Mouse (Mus musculus): Measurements from ENCODE around the gene Ednrb.

DNA sequence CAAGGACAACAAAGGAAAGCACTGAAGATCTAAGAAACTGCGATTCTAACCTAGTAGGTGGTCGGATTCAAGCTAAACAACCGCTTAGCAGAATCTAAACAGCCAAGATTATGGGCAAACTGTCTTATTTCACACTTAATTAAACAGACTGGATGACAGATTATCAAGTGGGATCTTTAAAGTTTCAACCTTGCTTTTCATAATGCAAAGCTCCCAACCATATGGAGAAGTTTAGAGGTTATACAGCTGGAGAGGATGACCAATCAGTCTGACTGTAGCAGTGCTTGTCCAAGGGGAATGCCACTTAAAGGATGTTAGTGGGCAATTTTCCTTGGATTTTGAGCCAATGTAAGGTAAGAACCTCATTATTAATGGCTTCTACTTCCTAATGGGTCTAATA is 38.7 kb upstream of the Ednrb start:
- TF ChIP-seq CTCF (IDR thresholded peaks at IDR 0.05; ENCODE audit: borderline replicate concordance, insufficient read depth, low read length) (no peak), POLR2A (IDR thresholded peaks at IDR 0.05; ENCODE audit: low read depth, low read length) (no peak)
